Mouse (Mus musculus): ENCODE data around the gene Olfr76.
"Not testable (repeated sequence)": the region's sequence is repeated elsewhere in the genome, so short reads cannot be mapped to it uniquely, and the experiment has no call there.

Olfr76 gene

GRCm38 (mm10) chr19:12123103-12123502, at the start of gene Olfr76:
Gene Olfr76 (minus strand): TSS chr19:12123203.
- DNase-seq, result no peak

GRCm38 (mm10) chr19:12170062-12170599, 47.1 kb upstream of the Olfr76 start, which contains the start of gene Olfr1555-ps1:
Gene Olfr1555-ps1 (minus strand): TSS chr19:12170112.
- DNase-seq, result not testable (repeated sequence)

GRCm38 (mm10) chr19:12145452-12145851, 22.4 kb upstream of the Olfr76 start:
- DNase-seq, result no peak

GRCm38 (mm10) chr19:12143356-12143755, 20.4 kb upstream of the Olfr76 start:
- no peak for DNase-seq

- DNase-seq, result no peak
Measured at GRCm38 (mm10) chr19:12134289-12134688, 11.3 kb upstream of the Olfr76 start.

- no peak for DNase-seq
Measured at GRCm38 (mm10) chr19:12116464-12116863, 6.5 kb downstream of the Olfr76 start.

DNA sequence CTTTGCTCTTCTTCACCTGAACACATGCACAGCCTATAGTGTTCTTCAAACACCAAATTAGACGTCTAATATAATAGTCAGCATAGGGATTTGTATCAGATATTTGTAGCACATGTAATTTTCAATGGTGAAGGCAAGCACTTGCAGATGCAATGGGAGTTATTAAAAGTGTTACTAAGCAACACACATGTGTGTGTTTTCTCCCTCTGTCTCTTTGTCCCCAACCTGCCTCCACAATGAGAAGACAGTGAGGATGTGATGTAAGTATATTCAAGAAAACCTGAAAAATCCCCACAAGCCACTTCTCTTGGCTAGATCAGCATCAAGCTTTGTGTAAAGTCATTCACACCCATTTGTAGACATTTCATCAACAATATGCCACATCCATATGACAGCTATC, 7.2 kb downstream of the Olfr76 start, which contains the start of gene Olfr1428:
Gene Olfr1428, minus strand, starts transcription at position 101 of the 400 bp plus-strand sequence.
- no peak for DNase-seq

DNA sequence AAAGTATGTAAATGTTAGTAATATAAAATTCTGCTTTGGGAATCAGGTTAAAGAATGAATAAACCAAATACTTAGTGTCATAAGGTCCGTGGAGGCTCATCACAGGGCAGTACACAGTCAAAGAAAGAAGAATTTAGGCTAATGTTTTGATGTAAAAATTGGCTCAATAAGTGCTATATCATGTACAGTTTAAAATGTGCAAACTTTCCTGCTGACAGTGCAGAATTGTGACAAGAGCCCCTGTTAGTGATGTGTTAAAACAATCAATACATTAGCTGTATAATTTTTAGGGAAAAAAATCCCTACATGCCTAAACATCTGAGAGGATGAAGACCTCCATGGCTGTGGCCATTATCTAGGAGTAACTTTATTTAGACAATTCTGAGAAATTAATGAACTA, 9.2 kb downstream of the Olfr76 start:
- DNase-seq, result no peak

GRCm38 (mm10) chr19:12104541-12104940, 18.5 kb downstream of the Olfr76 start:
- no peak for DNase-seq

- no peak for DNase-seq
Measured at GRCm38 (mm10) chr19:12103234-12103633, 19.8 kb downstream of the Olfr76 start, which contains the start of gene Olfr1427. Gene Olfr1427 (minus strand): TSS chr19:12103334.

GRCm38 (mm10) chr19:12091913-12092312, 31.1 kb downstream of the Olfr76 start, which contains the start of gene Olfr1426:
Gene Olfr1426 (minus strand): TSS chr19:12092013.
- DNase-seq, result no peak

GRCm38 (mm10) chr19:12077631-12078030, 45.4 kb downstream of the Olfr76 start, which contains the start of gene Olfr1425:
Gene Olfr1425 (minus strand): TSS chr19:12077731.
- DNase-seq, result not testable (repeated sequence)

- DNase-seq, result not testable (repeated sequence)
Measured at GRCm38 (mm10) chr19:12069546-12069945, 53.5 kb downstream of the Olfr76 start.
